Mouse (Mus musculus) heart, embryonic 15.5 days (tissue): ENCODE results near the gene B4galnt1. TPM values are rescaled to one million over a fixed set of nuclear protein-coding genes. Genes with fewer than 3 reads are reported as not detected.

ENCODE experiments used
- ATAC-seq: fragments of 200-750 bp; cut with Nextera tagmentation; replicated peaks from 2 replicates; pipeline ENCODE4 v1.8.0; 2017; ENCODE audit warnings: low read depth, moderate TSS enrichment; ENCODE audit not compliant: insufficient number of reproducible peaks, insufficient read depth, low FRiP score
- H3K27ac ChIP-seq: fragments of 300-500 bp; sonication (generic); 2 replicates; pipeline ENCODE4 v1.5.1; 2015; ENCODE audit warnings: mild to moderate bottlenecking, inconsistent platforms
- H3K27me3 ChIP-seq: fragments of 300-500 bp; sonication (generic); 2 replicates; pipeline ENCODE4 v1.6.1; 2015; ENCODE audit warnings: inconsistent platforms
- H3K36me3 ChIP-seq: fragments of 300-500 bp; sonication (generic); 2 replicates; pipeline ENCODE4 v1.6.1; 2015; ENCODE audit warnings: mild to moderate bottlenecking, inconsistent platforms
- H3K4me1 ChIP-seq: fragments of 300-500 bp; sonication (generic); replicated peaks from 2 replicates; pipeline ENCODE4 v1.6.1; 2015; ENCODE audit warnings: inconsistent platforms
- H3K4me2 ChIP-seq: fragments of 300-500 bp; sonication (generic); 2 replicates; pipeline ENCODE4 v1.6.1; 2015; ENCODE audit warnings: inconsistent platforms, mild to moderate bottlenecking, moderate library complexity
- H3K4me3 ChIP-seq: fragments of 300-500 bp; sonication (generic); 2 replicates; pipeline ENCODE4 v1.5.1; 2015; ENCODE audit warnings: mild to moderate bottlenecking, inconsistent platforms
- H3K9ac ChIP-seq: fragments of 300-500 bp; sonication (generic); 2 replicates; pipeline ENCODE4 v1.6.1; 2015; ENCODE audit warnings: mild to moderate bottlenecking, inconsistent platforms
- H3K9me3 ChIP-seq: fragments of 300-500 bp; sonication (generic); replicated peaks from 2 replicates; pipeline ENCODE4 v1.6.1; 2016; ENCODE audit warnings: inconsistent platforms
- WGBS: fragments of 180-500 bp; shearing (Covaris S2); methylation state at CpG from one replicate; pipeline ENCODE4 v1.1.7; 2015; ENCODE audit warnings: mixed read lengths; 5-methylcytosine and 5-hydroxymethylcytosine counted together
- polyA plus RNA-seq: library from polyadenylated mRNA; unstranded; fragments of >200 nt; fragmentation: Nextera tagmentation; extraction: Ambion mirVana; gene quantifications from 2 replicates; pipeline ENCODE4 v1.2.1, GENCODE M21; 2015

B4galnt1 gene
- polyA plus RNA-seq, 1 experiment from 2014 or later, result 1.5 TPM

DNA sequence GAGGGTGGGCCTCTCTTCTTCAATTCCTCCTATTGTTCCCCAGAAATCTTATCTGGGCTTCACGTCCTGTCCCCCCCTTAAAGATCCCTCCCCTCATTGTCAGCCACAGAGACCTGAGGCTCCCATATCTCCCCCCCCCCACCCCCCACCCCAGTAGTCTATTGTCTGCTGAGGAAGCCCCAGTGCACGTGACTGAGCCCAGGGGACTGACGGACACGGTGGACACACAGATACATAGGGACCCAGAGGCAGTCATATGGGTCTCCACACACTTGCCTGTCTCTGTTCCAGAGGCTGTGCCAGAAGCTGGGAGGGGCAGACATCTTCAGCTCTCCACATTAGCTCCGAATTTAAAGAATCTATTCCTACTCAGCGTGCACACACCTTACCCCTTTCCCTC, 16.5 kb downstream of the B4galnt1 start:
- Histone ChIP-seq H3K9ac (no peak overlapping the region), H3K4me1 (peaks cover 39% of the 10 kb centered on the region), H3K27ac (no peak overlapping the region), H3K9me3 (no peaks in the 10 kb centered on the region), H3K4me3 (peak overlapping the region; percentile 13; the same call in 1 of the 2 replicates), H3K36me3 (peaks cover 2% of the 10 kb centered on the region), H3K4me2 (peak overlapping the region; percentile 41), H3K27me3 (peaks cover 88% of the 10 kb centered on the region)
- ATAC-seq, result no peak
- 56% methylated on average over 6 of the region's 6 CpGs for WGBS

DNA sequence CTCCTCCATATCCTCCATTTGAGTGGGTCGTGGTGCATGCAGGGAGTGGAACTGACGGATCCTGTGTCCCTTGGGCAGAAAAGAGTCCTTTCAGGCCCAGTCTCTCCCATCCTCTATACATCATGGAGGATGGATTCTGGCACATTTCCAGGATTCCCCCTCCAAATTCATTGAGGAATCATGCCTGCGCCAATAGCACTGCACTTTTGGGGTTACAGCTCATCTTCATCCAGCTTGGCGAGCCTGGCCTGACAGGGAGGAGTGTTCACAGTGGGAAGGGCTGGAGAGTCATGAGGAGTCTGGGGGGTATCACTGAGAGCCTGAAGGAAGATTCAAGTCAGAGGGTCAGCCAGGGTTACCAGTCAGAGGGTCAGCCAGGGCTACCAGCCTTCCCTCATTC, 17.6 kb downstream of the B4galnt1 start:
- Histone ChIP-seq H3K4me1 (peaks cover 31% of the 10 kb centered on the region), H3K9ac (no peak overlapping the region), H3K9me3 (no peaks in the 10 kb centered on the region), H3K4me2 (peak overlapping the region; percentile 41), H3K4me3 (0 out of 2 replicates have a peak overlapping the region, but pooled peaks have one; percentile 13), H3K27ac (no peak overlapping the region), H3K36me3 (peaks cover 3% of the 10 kb centered on the region), H3K27me3 (peaks cover 84% of the 10 kb centered on the region)
- 80% methylated on average over 4 of the region's 4 CpGs for WGBS
- no peak for ATAC-seq

DNA sequence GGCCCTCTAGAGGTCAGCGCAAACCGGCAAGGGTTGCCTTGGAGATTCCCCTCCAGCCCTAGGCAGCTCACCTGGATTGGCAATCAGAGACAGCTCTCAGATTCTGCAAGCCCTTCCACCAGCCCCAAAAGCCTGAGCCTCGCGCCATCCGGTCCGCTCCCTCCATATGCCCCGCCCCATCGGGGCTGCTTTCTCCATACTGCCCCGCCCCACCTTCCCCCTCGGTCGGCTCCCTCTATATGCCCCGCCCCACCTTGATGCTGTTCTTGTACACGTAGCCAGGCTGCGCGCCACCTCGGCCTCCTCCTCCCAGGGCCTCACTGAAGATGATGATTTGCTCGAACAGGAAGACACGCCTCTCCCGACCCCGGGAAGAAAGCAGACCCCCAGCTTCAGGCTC, 18.7 kb downstream of the B4galnt1 start:
- ATAC-seq, result peak; percentile 10; the same call in 1 of the 2 replicates
- Histone ChIP-seq H3K27me3 (peaks cover 73% of the 10 kb centered on the region), H3K9ac (0 out of 2 replicates have a peak overlapping the region, but pooled peaks have one; percentile 17), H3K9me3 (no peaks in the 10 kb centered on the region), H3K4me3 (peak overlapping the region; percentile 27), H3K27ac (no peak overlapping the region), H3K4me1 (peaks cover 30% of the 10 kb centered on the region), H3K36me3 (peaks cover 3% of the 10 kb centered on the region), H3K4me2 (peak overlapping the region; percentile 41)
- 17% methylated on average over 20 of the region's 20 CpGs for WGBS

DNA sequence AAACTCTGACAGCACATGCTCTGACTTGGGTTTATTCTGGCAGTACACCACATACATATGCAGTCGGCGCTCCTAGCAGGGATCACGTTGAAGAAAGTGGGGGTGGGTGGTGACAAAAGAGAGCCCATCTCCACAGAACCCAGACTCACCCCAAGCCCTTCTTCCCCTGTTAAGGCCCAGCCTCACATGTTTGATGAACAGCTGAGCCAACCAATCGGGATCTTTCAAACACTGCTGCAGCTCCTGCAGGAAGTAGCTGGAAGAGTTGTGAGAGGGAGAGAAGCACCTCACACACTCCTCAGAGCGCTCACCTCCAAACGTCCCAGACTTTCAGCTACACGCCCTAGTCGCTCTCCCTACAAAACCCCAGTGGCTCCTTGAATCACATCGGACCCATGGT, 20.1 kb downstream of the B4galnt1 start:
- no peak overlapping the region for H3K4me2 ChIP-seq

DNA sequence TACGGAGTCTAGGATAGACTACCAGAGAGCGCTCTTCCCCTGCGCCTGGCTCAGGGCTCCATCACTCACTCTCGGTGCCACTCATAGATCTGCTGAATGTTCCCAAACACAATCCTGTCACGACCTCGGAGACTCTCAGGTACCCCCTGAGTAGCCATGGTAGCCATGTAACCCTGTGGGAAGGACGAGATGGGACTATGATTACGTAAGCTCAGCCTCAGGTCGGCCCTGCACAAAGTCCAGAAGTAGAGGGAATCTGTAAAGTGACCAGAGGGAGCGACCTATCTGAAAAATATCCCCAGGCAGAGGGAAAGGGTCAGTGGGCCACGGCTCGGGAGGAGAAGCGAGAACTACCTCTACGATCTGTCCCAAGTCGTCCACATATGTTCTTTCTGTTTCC, 20.5 kb downstream of the B4galnt1 start:
- no peak overlapping the region for H3K4me3 ChIP-seq
- H3K27me3 ChIP-seq, result peaks cover 55% of the 10 kb centered on the region
- H3K9ac ChIP-seq, result no peak overlapping the region
- no peak overlapping the region for H3K27ac ChIP-seq
- peaks cover 37% of the 10 kb centered on the region for H3K4me1 ChIP-seq
- 82% methylated on average over 15 of the region's 15 CpGs for WGBS
- H3K9me3 ChIP-seq, result no peaks in the 10 kb centered on the region
- H3K36me3 ChIP-seq, result peaks cover 3% of the 10 kb centered on the region
- no peak overlapping the region for H3K4me2 ChIP-seq
- ATAC-seq, result no peak

More for the DNA sequence above, 20.1 kb downstream of the B4galnt1 start:
- peaks cover 3% of the 10 kb centered on the region for H3K36me3 ChIP-seq
- no peak overlapping the region for H3K9ac ChIP-seq
- ATAC-seq, result no peak
- H3K9me3 ChIP-seq, result no peaks in the 10 kb centered on the region
- H3K4me3 ChIP-seq, result no peak overlapping the region
- no peak overlapping the region for H3K27ac ChIP-seq
- H3K4me1 ChIP-seq, result peaks cover 37% of the 10 kb centered on the region
- H3K27me3 ChIP-seq, result peaks cover 59% of the 10 kb centered on the region
- 75% methylated on average over 9 of the region's 9 CpGs for WGBS

DNA sequence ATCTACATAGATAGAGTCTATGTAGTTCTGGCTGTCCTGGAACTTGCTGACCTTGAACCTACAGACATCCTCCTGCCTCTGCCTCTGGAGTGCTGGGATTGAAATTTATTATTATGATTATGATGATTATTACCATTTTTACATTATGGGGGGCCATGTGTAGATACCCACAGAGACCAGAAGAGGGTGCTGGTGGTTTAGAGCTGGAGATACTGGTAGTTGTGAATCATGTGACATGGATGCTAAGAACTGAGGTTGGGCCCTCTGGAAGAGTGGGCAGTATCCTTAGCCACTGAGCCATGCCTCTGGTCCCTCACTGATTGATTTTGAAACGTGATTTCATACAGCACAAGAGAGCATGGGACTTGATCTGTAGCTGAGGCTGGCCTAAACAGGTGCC, 21.4 kb downstream of the B4galnt1 start:
- H3K9me3 ChIP-seq, result no peaks in the 10 kb centered on the region
- H3K4me1 ChIP-seq, result peaks cover 46% of the 10 kb centered on the region
- peaks cover 3% of the 10 kb centered on the region for H3K36me3 ChIP-seq
- no peak overlapping the region for H3K4me2 ChIP-seq
- H3K4me3 ChIP-seq, result no peak overlapping the region
- WGBS, result 79% methylated on average over 1 of the region's 1 CpGs
- H3K27ac ChIP-seq, result no peak overlapping the region
- no peak for ATAC-seq
- no peak overlapping the region for H3K9ac ChIP-seq
- H3K27me3 ChIP-seq, result peaks cover 46% of the 10 kb centered on the region

DNA sequence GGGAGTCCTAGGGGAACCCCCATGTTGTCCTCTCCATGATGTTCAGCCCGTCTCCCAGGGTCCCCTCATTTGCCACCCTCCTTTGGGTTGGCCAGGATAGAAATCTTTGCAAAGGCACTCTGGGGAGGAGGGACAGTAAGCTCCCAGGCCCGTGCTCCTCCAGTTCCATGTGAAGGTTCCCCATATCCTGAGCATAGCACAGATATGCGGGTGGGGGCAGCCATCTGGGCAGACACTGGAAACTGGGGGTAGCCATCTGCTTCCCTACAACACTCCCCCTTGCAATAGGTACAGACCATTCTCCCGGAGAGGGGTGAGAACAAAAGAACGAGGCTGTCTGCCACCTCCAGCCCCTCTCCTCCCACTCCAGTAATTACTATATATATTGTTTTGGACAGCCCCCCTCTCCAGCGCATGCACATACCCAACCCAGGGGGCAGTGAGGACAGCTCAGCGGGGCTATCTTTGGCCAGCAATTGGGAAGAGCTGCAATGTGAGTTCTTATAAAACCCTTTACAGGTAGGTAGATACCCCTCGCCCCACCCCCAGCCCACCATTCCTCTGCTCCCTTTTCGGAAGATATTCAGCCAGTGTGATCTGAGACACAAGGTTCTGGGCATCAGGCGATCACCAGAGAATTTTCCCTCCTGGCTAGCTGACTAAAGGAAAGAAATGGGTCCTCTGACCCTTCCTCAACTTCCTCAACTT, 22.5 kb downstream of the B4galnt1 start:
- peaks cover 47% of the 10 kb centered on the region for H3K4me1 ChIP-seq
- no peaks in the 10 kb centered on the region for H3K9me3 ChIP-seq
- peak overlapping the region; percentile 95 for H3K4me2 ChIP-seq
- no peak for ATAC-seq
- H3K4me3 ChIP-seq, result peak overlapping the region; percentile 64
- no peak overlapping the region for H3K27ac ChIP-seq
- H3K9ac ChIP-seq, result peak overlapping the region; percentile 64; the same call in 1 of the 2 replicates
- H3K27me3 ChIP-seq, result peaks cover 36% of the 10 kb centered on the region
- WGBS, result 52% methylated on average over 10 of the region's 10 CpGs
- H3K36me3 ChIP-seq, result peaks cover 7% of the 10 kb centered on the region

DNA sequence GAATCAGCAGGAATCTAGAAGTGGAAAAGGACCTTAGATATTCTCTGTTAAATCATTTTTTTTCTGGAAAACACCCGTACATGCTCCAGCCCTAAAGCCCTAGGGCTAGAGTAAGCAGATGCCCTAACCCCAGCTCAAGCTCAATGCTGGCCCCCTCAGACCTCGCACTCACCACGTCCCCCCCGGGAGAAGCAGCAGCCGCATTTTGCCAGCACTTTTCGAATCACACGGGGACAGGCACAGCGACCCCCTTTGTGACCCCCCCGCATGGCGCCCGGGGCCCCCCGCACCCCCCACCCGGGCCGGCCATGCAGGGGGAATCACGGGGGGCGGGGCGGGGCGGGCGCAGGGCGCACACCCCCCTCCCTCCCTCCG, 23.0 kb downstream of the B4galnt1 start:
- ATAC-seq, result no peak
- Histone ChIP-seq H3K4me1 (peaks cover 47% of the 10 kb centered on the region), H3K4me2 (peak overlapping the region; percentile 95), H3K27ac (peak overlapping the region; percentile 75), H3K27me3 (peaks cover 31% of the 10 kb centered on the region), H3K9me3 (no peaks in the 10 kb centered on the region), H3K4me3 (peak overlapping the region; percentile 64), H3K36me3 (peaks cover 9% of the 10 kb centered on the region), H3K9ac (peak overlapping the region; percentile 64)
- WGBS, result 3% methylated on average over 14 of the region's 21 CpGs

DNA sequence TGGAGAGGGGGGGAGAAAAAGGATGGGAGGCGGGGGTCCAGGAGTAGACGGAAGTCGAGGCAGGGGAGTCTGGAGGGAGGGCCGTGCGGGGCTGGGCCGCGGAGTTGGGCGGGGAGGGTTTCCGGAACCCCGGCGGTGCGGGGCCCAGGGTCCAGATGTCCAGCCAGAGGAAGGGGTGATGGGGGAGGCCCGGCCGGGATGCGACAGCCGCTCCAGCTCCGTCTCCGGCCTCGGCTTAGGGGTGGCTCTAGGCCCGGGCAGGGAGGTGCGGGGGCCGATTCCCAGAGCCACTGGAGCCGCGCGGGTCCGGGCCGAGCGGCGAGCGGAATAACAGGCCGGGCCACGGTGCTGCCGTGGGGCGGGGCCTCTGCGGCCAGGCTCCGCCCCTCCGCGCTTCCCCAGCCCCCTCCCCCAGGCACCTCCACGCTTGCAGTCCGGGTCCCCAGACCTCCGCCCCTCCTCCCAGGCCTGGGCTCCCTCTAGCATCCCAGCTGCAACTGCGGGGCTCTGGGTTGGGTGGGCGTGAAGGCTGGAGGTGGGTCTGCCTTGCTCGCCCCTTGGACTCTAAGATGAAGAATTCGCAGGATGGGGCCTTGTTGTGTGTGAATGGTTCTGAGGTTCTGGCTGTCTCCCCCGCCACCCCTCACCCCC, 23.6 kb downstream of the B4galnt1 start:
- 0% methylated on average over 24 of the region's 46 CpGs for WGBS
- Histone ChIP-seq H3K4me2 (peak overlapping the region; percentile 95), H3K36me3 (peaks cover 9% of the 10 kb centered on the region), H3K4me3 (peak overlapping the region; percentile 64), H3K4me1 (peaks cover 47% of the 10 kb centered on the region), H3K9ac (peak overlapping the region; percentile 64), H3K27ac (peak overlapping the region; percentile 75), H3K27me3 (peaks cover 26% of the 10 kb centered on the region), H3K9me3 (no peaks in the 10 kb centered on the region)
- ATAC-seq, result peak; percentile 77

DNA sequence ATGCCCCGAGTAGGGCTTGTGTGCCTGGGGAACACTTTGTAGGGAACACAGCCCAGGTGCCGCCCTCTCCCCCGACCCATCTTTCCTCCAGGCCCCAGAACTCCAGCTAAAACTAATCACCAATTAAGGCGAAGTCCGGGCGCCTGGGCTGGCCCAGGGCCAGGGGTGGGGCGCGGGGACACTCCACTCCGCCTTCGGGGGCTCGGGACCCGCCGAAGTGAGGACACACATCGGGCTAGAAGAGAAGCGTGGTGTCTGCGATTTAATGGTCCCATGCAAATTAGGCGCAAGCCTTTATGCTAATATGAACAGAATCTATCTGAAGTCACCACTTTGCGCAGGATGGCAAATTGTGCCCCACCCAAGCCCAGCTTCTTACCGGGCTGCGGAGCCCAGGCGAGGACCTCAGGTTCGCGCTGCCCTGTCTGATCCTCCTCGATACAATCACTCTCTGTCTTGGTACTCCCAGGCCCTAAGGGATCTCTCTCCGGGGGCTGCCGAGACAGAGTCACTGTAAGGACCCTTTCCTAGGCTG, 24.2 kb downstream of the B4galnt1 start:
- WGBS, result under 1% methylated on average over 26 of the region's 26 CpGs
- Histone ChIP-seq H3K36me3 (peaks cover 9% of the 10 kb centered on the region), H3K4me2 (peak overlapping the region; percentile 95), H3K4me3 (peak overlapping the region; percentile 64), H3K9me3 (no peaks in the 10 kb centered on the region), H3K27me3 (peaks cover 20% of the 10 kb centered on the region), H3K27ac (peak overlapping the region; percentile 75), H3K9ac (peak overlapping the region; percentile 64), H3K4me1 (peaks cover 42% of the 10 kb centered on the region)
- ATAC-seq, result peak; percentile 4; the same call in 1 of the 2 replicates

DNA sequence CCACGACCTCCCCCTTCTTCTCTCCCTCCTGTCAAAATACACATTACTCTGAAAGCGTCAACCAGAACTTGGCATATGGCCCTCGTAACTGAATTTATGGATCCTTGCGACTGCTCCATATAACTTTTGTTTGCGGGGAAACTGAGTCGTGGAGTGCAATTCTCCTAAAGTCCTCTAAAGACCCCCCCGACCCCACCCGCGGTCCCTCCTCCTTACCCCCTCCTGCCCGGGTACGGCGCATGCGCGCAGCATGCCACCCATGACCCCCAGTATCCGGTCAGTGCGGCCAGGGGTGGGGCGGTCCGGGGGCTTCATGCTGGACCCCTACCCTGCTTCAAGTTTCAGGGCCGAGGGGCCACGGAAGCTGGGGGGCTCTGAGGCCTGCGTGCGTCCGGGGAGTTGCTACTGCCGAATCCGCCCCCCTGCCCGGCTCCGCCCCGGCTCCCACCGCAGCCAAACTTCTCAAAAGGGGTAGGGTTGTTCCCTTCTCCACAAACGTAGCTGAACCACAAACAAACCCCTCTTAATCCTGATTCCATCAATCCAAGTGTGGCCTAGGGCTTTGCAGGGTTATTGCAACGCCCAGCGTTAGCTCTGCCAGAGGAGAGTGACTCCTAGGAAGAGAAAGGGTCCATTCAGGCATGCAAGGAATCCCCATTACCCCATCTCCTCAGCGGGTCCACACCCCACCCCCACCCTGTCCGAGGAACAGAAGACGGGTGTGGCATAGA, 24.8 kb downstream of the B4galnt1 start, which contains the start of gene Arhgef25:
TSS of gene Arhgef25 (minus strand) at position 433 of the 731 bp plus-strand sequence.
- Histone ChIP-seq H3K9me3 (no peaks in the 10 kb centered on the region), H3K36me3 (peaks cover 9% of the 10 kb centered on the region), H3K4me2 (peak within 1 kb of the TSS; percentile 95), H3K27me3 (peaks cover 13% of the 10 kb centered on the region), H3K4me3 (peak within 1 kb of the TSS; percentile 64), H3K4me1 (peaks cover 47% of the 10 kb centered on the region), H3K9ac (peak within 1 kb of the TSS; percentile 64), H3K27ac (peak within 1 kb of the TSS; percentile 75)
- 4% methylated on average over 35 of the region's 35 CpGs for WGBS
- peak; percentile 14 for ATAC-seq
